Mouse (Mus musculus): ENCODE results near the gene Atp13a4. TPM values are rescaled to one million over a fixed set of nuclear protein-coding genes. Genes with fewer than 3 reads are reported as not detected.

Atp13a4 gene
- total RNA-seq, 2 experiments from 2014 or later: 12.7 to 15.2 TPM

Other genes starting within 250 kb of the Atp13a4 start
- gene Atp13a5, start 166.1 kb downstream of the Atp13a4 start, total RNA-seq (2021): 10 to 100 TPM; 11.6 to 11.7 TPM
- gene Opa1, start 34.5 kb upstream of the Atp13a4 start, total RNA-seq (2021): 100 to 1,000 TPM; 110 to 114 TPM

All from left cerebral cortex, postnatal 25 days (tissue).